Mouse (Mus musculus) layer of hippocampus, adult 11-12 months (tissue): Measurements from ENCODE around the gene Gm11032.
"Not testable (repeated sequence)": the region's sequence is repeated elsewhere in the genome, so short reads cannot be mapped to it uniquely, and the experiment has no call there.

Source experiments
- DNase-seq: peaks from one replicate; pipeline ENCODE4 v3.0.0; 2022; ENCODE audit warnings: low spot score

Gene Gm11032

DNA sequence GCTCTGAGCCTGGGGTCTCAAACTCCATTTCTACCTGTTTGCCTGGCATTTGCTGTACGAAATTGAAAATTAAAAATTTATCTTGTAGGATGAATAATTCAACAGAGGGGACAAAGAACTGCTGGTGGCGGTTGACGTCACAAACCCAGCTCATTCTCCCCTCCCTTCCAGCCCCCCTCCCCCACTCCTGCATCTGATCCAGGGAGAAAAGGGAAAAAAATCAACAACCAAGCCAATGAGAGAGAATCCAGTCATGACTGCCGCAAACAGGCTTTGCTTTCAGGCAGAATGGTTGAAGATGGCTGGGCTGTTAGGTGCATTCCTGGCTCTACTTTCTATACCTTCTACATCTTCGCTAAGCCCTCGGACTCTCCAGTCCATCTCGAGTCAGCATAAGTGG is 6.1 kb downstream of the Gm11032 start:
- no peak for DNase-seq

DNA sequence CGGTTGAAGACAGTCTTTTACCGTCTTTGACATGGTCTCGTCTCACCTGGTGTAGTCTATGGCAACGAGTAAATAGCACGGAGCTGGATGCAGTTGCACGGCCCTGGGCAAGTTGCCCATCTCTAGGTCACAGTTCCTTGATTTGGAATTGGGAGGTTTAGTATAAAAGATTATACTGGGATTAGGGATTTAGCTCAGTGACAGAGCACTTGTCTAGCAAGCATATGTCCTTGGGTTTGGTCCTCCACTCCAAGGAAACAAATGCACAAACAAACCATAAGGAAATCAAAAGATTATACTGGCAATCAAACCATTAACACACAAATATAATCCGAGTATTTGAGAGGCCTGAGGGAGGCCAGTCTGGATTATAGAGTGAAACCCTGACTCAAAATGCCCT is 7.8 kb downstream of the Gm11032 start:
- DNase-seq, result no peak

DNA sequence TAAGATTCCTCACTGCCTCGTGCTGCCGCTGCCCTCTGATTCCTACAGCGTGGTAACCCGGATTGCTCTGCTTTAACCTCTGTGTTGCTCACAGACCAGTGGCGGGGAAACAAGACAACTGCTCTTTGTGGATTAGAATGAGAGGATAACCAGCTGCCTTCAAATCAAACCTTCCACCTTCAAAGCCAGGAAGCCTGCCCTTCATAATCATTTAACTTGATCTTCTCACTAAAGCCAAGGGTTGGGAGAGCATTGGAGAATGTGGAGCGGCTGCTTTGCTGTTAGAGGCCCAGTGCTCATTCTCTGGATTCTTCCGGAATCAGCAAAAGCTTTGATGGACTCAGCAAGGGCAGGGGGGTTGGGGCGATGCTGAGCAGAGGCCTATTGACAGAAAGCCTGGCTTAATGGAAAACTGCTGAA is 10.0 kb downstream of the Gm11032 start:
- DNase-seq, result no peak

DNA sequence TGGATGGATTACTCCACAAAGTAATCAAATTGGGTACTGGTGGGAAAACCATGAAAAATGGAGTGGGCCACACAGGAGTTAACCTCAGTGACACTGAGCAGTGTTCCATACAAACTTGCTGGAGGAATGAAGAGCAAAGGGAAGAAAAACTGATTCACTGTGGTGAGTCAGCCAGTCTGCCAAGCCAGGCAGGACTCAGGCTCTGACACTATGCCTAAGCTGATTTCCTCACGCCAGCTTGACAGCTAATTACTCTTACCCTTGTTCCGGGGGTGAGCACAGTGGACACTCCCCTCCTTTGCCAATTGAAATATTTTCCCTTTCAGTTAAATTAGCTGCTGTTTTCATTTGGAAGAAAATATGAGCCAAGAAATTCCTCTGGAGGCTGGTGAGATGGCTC is 13.6 kb downstream of the Gm11032 start:
- no peak for DNase-seq

DNA sequence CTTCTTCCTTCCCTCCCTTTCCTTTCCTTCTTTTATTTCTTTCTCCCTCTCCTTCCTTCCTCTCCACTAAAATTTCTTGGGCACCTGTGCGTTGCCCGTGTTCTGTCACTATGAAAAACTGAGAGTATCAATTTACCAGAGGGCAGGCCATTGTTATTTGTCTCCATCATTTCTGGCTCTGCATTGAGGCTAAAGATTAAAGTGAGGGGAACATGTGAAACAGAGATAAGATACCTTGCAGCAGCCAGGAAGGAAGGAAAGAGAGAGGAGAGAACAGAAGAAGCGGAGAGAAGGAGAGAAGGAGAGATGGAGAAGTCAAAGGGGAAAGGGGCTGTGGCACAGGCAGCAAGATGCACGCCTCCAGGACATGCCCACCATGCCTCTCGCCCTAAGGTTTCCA is 14.5 kb downstream of the Gm11032 start:
- DNase-seq, result no peak

DNA sequence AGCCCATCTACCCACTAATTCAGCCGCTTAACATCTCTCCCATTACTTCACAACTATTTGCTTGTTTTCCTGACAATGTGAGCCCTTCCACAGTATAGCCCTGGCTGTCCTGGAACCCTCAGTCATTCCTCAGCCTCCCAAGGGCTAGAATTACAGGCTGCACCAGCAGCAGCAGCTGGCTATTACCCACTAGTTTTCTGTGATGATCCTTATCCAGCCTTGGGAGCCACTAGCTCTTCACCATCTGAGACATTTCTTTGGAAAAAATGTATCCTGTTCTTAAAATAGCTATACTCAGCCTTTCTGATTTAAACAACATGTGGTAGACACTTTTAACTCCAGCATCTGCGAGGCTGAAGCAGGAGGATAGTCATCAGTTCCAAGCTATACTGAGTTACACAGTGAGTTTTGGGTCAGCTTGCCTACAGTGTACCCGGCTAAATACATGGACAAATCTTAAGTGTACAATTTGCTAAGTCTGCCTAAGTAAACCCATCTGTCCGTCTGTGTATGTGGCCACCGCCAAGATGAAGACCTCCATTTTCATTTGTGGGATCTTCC is 17.0 kb downstream of the Gm11032 start:
- no peak for DNase-seq

DNA sequence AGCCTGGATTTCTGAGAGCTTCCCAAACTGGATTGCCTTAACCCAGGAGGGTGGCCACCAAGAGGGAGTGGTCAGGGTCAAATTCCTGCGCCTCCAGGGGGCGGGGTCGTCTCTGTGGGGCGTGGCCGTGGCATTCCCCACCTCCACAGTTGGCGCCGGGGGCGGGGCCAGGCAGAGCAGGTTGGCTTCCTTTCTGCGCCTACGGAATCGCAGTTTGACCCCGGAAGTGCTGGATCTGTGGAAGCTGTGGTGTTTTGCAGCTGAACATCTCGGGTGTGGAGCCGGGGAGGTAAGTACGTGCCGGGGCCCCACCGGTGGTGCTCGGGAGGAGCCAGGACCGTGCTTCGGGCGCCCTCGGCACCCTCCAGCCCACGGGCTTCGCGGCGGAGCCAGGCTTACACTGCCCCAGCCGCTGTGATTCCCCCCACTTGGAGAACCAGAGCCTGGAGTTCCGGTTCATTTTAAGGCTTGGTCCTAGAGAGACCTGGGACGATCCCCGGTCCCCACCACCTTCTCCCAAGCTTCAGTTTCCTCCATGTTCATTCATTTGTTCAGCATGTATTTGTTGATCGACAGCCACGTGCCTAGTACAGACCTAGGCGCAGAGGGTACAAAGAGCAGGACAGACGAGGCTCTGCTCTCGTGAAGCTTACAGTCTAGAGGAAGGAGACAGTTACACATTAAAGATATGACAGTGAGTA is 17.8 kb downstream of the Gm11032 start, which contains the start of gene Ascc2:
Gene Ascc2 (plus strand): TSS at position 214 of the 701 bp plus-strand sequence.
- DNase-seq, result peak; percentile 93

DNA sequence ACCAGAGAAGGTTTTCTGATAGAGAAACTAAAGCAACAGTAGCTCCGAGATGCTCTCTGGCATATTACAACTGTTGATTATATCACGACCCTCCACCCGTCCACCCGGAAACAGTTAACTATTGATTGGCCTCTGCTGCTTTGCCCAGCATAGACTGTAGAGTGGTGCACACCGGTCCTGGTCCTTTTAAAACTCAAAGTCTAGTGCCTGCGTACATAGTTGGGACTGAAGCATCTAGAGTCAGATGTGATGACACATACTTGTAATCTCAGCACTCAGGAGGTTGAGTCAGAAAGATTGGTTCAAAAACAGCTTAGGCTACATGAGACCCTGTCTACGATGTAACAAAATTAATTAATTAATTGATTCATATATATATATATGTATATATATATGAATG is 18.4 kb downstream of the Gm11032 start:
- DNase-seq, result no peak

DNA sequence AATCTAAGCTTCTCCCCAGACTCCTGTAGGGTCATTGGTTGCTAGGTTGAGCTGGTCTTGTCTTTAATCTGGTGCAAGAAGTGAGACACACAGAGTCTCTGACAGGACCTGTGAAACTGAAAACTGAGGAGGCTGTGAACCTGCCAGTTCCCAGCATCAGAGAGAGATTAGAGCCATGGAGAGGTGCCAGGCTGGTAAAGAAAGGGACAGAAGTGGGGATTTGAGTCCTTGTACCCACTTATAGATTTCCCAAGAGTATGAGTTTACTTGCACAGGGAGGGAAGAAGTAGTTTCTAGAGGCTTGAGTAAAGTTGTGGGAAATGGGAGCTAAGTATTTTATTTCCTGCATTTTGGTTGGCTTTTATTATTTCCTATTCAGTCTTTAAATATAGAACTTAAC is 21.3 kb downstream of the Gm11032 start:
- DNase-seq, result no peak

DNA sequence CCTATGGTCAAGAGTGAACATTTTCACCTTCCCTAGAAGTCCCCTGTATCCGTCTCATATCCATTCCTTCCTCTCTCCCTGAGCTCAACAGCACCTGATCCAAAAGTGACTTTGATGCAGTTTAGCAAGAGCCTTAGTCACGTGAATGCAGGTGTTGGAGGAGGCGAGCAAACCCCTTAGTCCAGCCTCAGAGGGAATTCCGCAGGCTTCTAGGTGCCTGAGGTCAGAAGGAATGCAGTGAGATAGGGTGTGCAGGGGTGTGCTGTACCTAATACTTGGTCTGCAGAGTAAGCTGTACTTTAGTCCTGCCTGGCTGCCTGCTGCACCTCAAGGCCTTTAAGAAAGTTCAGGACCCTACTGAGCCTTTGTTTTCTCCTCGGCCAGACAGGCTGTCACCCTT is 23.9 kb downstream of the Gm11032 start:
- no peak for DNase-seq

DNA sequence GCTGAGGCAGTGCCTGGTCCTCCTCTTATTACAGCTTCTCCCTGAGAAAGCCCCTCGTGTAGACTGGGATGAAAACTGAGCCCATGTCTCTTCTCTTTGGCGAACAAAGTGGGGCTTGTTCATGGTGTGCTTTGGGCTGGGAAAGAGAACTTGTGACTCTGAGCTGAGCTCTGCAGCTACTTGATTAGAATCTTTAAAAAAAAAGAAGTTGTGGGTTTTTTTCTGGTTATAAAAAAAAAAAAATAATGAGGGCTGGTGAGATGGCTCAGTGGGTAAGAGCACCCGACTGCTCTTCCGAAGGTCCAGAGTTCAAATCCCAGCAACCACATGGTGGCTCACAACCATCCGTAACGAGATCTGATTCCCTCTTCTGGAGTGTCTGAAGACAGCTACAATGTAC is 25.3 kb downstream of the Gm11032 start:
- not testable (repeated sequence) for DNase-seq

DNA sequence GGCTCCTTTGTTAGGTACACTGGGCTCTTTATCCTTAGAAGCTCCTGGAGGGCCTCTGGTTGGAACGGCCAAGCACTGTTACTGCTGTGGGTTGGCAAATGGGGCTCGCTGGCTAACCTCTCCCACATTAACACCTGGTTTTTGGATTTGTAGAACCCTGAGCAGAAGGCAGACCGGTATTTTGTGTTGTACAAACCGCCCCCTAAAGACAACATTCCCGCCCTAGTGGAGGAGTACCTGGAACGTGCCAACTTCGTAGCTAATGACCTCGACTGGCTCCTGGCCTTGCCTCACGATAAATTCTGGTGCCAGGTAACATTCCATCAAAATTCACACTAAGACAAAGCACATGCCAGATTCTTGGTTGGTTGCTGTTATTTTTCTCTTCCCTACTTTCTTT is 26.5 kb downstream of the Gm11032 start:
- no peak for DNase-seq

DNA sequence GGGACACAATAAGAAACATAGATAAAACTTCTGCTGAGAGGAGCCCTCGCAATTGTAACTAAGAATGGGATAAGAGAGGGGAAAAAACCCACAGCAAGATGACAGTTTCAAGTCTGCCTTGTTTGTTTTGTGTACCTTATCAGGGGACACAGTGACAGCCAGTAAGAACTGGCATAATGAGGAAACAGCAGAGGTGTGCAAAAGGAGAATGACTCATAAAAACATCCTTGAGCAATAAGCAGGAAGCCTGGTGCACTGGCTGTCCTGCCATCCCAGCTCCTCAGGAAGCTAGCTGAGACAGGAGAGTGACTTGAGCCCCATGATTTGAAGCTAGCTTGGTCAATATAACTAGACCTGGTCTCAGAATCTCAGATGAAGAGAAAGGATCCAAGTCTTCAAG is 40.0 kb downstream of the Gm11032 start:
- DNase-seq, result no peak

DNA sequence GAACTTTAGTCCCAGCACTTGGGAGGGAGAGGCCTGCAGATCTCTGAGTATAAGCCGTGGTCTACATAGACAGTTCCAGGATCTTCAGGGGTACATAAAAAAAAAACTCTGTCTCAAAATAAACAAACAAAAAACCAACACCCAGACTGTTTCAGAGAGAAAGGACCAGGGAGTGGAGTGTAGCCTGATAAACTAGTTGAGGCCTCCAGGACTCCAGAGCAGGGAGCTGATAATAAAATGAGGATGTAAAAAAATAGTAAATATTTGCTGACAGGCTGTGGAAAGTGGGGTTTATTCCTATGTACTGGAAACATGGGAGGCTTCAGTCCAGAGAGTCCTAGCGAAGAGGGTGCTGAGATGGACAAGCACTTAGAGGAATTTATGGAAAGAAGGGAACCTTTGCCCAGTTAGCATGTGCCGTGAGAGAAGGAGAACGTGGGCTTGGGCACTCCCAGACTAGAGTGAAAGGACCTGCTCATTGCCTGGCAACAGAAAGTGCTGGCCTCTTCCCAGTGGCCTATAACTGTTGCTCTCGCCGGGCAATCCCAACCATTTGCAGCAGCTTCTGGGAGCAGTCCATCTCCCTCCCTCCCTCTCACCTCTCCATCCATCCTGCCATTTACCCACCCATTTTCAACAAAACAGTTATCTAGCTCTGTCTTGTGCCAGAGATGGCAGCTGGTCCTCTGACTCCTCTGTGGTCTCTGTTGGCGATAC is 40.6 kb downstream of the Gm11032 start:
- DNase-seq, result no peak

DNA sequence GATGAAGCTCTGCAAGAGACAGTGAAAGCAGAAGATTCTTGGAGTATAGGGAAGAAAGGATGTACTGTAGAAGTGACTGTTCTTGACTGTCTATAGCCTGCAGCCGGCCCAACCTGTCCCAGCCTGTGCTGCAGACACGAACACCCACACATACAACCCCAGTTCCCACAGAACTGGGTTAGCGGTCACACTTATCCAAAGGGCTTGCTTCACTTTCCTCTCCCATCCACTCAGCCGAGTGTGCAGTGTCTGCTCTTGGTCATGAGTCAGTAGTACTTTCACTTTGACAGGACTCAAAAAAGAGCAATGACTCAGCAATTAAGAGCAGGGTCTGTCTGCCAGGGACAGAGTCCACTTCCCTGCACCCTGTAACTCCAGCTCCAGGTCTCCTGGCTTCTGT is 41.5 kb downstream of the Gm11032 start:
- DNase-seq, result no peak

DNA sequence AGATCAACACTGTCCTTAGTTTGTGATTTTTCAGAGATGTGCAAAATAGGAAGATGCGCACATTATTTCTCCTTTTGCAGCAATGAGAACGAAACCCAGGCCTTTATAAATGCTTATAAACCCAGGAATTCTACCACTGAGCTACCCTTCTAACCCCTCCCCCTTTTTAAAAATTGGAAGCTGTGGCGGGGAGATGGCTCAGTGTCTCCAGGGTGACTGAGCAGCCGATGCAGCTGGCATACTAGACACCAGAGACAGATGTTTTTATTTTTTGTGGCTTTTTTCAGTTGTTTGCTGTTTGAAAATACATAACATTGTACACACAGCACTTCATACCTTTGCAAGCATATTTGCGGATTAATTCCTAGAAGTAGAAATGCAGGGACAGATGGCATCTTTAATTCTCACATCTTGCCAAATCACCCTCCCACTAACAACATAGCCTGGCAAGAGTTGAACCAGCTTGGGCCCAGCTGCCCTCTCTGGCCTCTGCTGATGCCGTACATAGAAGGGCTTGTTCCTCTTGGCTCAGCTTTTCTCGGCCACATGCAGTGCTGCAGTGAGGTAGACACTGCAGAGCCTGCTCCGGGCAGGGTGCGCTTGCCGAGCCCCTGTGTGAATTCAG is 42.1 kb downstream of the Gm11032 start:
- peak; percentile 33 for DNase-seq

DNA sequence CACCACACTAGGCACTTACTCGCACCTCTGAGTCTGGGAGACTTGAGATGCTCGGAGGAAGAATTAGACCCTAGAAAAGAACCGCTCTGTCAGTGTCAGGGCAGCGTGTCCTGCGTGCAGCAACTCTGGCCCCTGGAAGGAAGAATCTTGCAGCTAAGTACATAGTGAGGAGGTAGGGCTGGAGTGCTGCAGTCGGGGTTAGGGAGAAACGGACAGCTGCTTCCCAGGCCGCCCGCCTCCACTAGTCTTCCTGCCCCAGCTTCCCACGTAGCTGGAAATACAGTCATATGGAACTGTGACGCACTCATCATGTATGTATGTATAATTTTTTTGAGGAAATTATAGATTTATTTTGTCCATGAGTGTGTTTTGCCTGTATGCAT is 42.6 kb downstream of the Gm11032 start:
- DNase-seq, result no peak
